Mouse (Mus musculus) left cerebral cortex, postnatal 36 days (tissue): ENCODE results near the gene Cnga3. TPM values are rescaled to one million over a fixed set of nuclear protein-coding genes. Genes with fewer than 3 reads are reported as not detected.

Source experiments
- total RNA-seq, 2 experiments: library from RNA; stranded (reverse); gene quantifications; 2 replicates each; pipeline ENCODE4 v1.2.3; 2021

Gene Cnga3
- total RNA-seq, 2 experiments from 2014 or later = 0.29 TPM; not detected in 1

Other genes starting within 250 kb of the Cnga3 start
- gene Vwa3b, start 187.8 kb upstream of the Cnga3 start, total RNA-seq = 1 to 10 TPM; 2.4 to 3.9 TPM
- 100 to 1,000 TPM; 207 to 211 TPM for gene Inpp4a, start 85.4 kb downstream of the Cnga3 start, total RNA-seq
- 10 to 100 TPM; 61.5 to 63.4 TPM for gene Coa5, start 215.7 kb downstream of the Cnga3 start, total RNA-seq
- gene Unc50, start 215.7 kb downstream of the Cnga3 start, total RNA-seq = 10 to 100 TPM; 51.4 to 61.1 TPM